Mouse (Mus musculus) olfactory bulb, adult 2 months (tissue): Measurements from ENCODE around the gene Pstpip1.

Experiments
- CTCF ChIP-seq: fragments of 200-500 bp; IDR thresholded peaks from 2 replicates; pipeline ENCODE4 v1.5.1; 2012; ENCODE audit warnings: low read depth, mild to moderate bottlenecking, low read length, moderate library complexity; ENCODE audit not compliant: insufficient read depth
- POLR2A ChIP-seq: fragments of 200-500 bp; IDR thresholded peaks from 2 replicates; pipeline ENCODE4 v1.6.1; 2012; ENCODE audit warnings: mild to moderate bottlenecking, low read depth, low read length, moderate library complexity; ENCODE audit not compliant: insufficient read depth

GRCm38 (mm10) chr9:56090546-56091225, 924 bp downstream of the Pstpip1 start:
- TF ChIP-seq POLR2A (no peak), CTCF (no peak)
